8 mouse cellular contexts compared by ENCODE assay signal in genomic region chr17:45686716-45687115, GRCm38 (mm10). TPM values are rescaled to one million over a fixed set of nuclear protein-coding genes. Genes with fewer than 3 reads are reported as not detected.
DNase-seq lines count a peak whose midpoint lies in the region; ATAC-seq and TF ChIP-seq lines count a peak whose summit lies in the region.

Gene Tmem63b, minus strand, starts transcription at chr17:45686905.

- H3K4me2 ChIP-seq in midbrain, embryonic 12.5 days (replicated peaks), result peak within 1 kb of the TSS; percentile 89

- H3K27me3 ChIP-seq in midbrain, embryonic 12.5 days, result no peaks in the 10 kb centered on the region

- 10% methylated on average over 12 of the region's 12 CpGs for WGBS in midbrain, embryonic 12.5 days

- TF ChIP-seq POLR2A in brain, embryonic 14.5 days (IDR thresholded peaks at IDR 0.05; ENCODE audit: borderline replicate concordance, extremely low read depth, insufficient read depth, insufficient read length, poor library complexity, severe bottlenecking), result no peak

- peaks cover 30% of the 10 kb centered on the region for H3K4me1 ChIP-seq in midbrain, embryonic 12.5 days

- ATAC-seq in midbrain, embryonic 12.5 days (ENCODE audit: low FRiP score, low read depth), result no peak

- H3K27ac ChIP-seq in midbrain, embryonic 12.5 days (replicated peaks), result peak within 1 kb of the TSS; percentile 91

- H3K9me3 ChIP-seq in midbrain, embryonic 12.5 days, result no peaks in the 10 kb centered on the region

- no peak for TF ChIP-seq CTCF in brain, embryonic 14.5 days (IDR thresholded peaks at IDR 0.05; ENCODE audit: borderline replicate concordance, extremely low read depth, insufficient read depth, insufficient read length)

- H3K9ac ChIP-seq in midbrain, embryonic 12.5 days (replicated peaks), result peak within 1 kb of the TSS; percentile 93

- H3K4me3 ChIP-seq in midbrain, embryonic 12.5 days, result peak within 1 kb of the TSS; percentile 78

- no peak for DNase-seq in urinary bladder, adult 2 months (ENCODE audit: low spot score)
- DNase-seq in urinary bladder, postnatal 36 days (ENCODE audit: low spot score in 2 of 2), result no peak
- DNase-seq in brain, embryonic 14.5 days (ENCODE audit: low read depth), result peak; percentile 36
- no peak for DNase-seq in gonadal fat pad, adult 2 months (ENCODE audit: low read depth)
- no peak for DNase-seq in layer of hippocampus, postnatal 10 days (ENCODE audit: low spot score in 2 of 2)
- no peak for DNase-seq in cerebellum, postnatal 4 days (ENCODE audit: low spot score in 2 of 2)
- no peak for DNase-seq in urinary bladder, postnatal 14 days (ENCODE audit: low spot score)

- H3K36me3 ChIP-seq in midbrain, embryonic 12.5 days, result no peaks in the 10 kb centered on the region

RNA-seq across cellular contexts. Expression of gene Tmem63b, which starts in this region (rescaled TPM):
- polyA plus RNA-seq in urinary bladder, adult 2 months (2012; rRNA removed), result 73.6 and 76.5 TPM in 2 replicates
- polyA plus RNA-seq in brain, embryonic 14.5 days (2012; rRNA removed), result 306 and 323 TPM in 2 replicates
- polyA plus RNA-seq in gonadal fat pad, adult 2 months (2012; rRNA removed), result 64.0 and 70.2 TPM in 2 replicates
- 100 to 1,000 TPM; 223 to 234 TPM for total RNA-seq in layer of hippocampus, postnatal 10 days (2021)
- polyA plus RNA-seq in midbrain, embryonic 12.5 days (2016; fragmentation: Nextera tagmentation; extraction: Ambion mirVana), result 97.9 and 107 TPM in 2 replicates
